Mouse (Mus musculus) kidney, postnatal 36 days (tissue): ENCODE results near the gene Slc5a11.
A peak's percentile ranks its signal among the peaks of the same experiment; 100 is the strongest.

Experiments used
- DNase-seq, 2 experiments: peaks; one replicate each; pipeline ENCODE4 v3.0.0; 2021 to 2022; ENCODE audit warnings: mixed read lengths in 2 of 2

The Slc5a11 gene

DNA sequence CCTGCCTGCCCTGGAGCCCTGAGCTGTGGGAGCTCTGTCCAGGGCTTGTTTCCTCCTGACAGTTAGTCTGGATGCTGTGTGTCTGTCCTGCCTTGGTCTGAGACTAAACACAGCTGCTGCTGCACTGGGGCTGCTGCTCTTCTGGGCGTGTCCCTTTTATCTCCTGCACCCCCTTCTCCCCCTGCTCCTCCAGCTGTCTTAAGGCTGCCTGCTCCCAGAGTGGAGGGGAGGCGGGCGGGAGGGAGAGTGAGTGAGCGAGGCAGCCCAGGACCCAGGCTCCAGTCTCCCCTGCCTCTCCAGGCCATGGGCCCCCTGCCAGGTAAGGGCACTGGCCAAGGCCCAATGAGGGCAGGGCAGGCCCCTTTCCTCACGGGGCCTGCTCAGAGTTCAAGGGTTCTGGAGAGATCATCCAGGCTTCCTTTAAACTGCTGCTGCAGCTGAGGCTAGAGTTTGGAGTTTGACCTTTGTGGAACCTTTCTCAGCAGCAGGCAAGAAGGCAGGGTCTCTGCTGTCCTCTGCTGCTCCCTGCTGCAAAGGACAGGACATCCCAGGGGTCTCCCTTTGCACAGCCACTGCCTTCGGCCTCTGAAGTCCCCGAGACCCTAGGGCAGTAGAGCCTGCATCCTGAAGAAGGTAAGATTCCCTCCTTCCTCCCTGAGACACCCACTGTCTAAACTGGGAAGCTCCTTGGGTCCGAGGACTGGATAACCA lies at the start of gene Slc5a11:
Slc5a11 (plus strand) TSS at position 416 of the 711 bp plus-strand sequence.
- peak; percentile 88 to 91 for DNase-seq

DNA sequence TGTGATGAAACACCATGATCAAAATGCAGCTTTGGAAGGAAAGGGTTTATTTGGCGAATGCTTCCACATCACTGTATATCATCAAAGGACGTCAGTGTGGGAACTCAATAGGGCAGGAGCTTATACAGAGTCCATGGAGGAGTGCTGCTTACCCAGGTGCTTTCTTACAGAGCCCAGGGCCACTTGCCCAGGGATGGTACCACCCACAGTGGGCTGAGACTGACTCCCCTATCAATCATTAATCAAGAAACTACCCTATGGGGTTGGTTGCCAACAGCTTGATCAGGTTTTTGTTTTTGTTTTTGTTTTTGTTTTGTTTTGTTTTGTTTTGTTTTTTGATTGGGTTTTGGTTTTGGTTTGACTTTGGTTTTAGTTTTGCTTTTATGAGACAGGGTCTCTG lies 47.1 kb upstream of the Slc5a11 start:
- DNase-seq: peak; percentile 23

DNA sequence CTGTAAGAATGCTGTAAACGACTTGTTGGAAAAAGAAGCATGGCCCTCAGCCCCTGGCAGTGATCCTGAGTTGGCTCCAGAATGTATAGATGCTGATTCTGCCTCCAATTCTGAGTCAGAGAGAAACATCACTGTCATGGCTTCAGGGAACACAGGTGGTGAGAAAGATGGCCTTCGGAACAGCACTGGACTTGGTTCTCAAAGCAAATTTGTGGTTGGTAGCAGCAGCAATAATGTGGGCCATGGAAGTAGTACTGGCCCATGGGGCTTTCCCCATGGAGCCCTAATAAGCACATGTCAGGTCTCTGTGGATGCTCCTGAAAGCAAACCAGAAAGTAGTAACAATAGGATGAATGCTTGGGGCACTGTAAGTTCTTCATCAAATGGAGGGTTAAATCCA lies 45.0 kb upstream of the Slc5a11 start:
- no peak for DNase-seq

DNA sequence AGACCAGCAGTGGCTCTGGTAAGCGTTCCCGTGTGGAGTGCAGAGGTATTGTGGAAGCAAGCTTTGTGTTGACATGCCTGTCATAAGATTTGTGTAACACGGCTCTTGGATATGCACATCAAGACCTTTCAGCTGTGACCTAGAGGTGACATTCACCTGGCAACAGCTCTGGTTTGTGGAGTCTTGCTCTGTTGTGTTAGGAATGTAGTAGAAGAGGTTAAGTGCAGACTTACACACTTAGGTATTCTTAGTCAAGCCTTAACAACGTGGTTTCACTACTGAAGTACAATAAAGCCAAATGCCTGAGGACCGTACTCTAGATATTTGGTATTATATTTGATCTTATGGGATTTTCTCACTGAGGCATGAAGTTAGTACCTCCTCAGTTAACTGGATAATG lies 42.5 kb upstream of the Slc5a11 start:
- no peak for DNase-seq

DNA sequence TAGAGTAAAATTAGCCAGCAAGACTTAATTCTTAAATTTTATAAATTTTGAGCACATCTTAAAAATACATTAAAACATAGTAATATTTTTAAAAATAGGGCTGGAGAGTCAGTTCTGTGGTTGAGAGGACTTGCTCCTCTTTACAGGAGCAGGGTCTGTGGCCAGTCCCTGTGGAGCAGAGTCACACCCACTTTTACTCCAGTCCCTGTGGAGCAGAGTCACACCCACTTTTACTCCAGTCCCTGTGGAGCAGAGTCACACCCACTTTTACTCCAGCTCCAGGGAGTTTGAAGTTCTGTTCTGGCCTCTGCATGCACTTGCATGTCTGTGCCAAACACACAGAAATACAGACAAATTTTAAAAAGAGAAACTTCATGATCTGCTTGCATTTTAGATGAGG lies 37.4 kb upstream of the Slc5a11 start:
- DNase-seq: no peak

DNA sequence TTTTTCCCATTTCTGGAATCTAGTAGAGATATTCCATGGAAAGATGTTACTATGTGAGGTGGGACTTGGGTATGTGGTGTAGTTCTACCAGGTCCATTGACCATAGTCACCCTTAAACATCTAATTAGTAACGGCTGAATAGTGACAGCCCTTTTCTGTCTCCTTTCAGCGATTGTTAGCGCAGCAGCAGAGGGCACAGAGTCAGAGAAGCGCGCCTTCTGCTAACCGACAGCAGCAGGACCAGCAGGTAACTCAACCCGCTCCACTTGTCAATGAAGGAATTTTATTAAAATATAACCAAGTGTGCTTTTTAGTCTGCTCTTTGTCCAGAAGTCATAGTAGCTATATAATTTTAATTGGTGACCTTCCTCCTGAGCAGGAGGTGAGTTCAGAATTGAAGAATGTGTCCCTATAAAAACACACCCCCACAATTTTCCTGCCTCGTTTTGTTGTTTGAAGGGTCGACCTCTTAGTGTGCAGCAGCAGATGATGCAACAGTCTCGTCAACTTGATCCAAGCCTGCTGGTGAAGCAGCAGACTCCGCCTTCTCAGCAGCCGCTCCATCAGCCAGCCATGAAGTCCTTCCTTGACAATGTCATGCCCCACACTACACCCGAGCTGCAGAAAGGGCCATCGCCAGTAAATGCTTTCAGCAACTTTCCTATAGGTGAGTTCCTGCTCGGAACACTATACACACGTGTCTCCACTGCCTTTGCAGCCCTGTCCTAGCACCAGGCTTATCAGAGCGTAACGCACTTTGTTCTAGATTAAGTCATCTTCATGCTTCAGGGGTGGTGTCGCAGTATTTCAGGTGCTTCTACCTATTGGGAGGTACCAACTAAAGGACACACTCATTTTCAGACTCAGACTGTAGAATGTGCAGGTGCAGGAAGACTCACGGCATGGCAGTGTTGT lies 32.5 kb upstream of the Slc5a11 start:
- peak; percentile 52 to 63 for DNase-seq

DNA sequence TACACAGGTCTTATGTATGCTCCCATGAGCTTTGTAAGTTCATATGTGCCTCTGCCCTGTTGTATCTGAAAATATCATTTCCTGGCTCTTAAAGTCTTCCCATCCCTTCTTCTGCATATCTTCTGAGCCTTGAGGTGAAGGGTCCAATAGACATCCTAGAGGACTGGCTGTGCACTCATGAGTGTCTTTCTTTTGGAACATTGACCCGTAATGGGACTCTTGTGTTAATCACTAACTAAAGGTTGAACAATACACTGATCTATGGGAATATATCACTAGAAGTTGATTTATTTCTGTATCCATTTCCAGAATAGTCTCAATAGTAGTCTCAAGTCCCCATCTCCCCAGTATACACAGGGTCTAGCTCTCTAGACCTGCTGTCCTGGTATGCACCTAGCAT lies 29.7 kb upstream of the Slc5a11 start:
- DNase-seq: peak in 1 of 2 experiments; percentile 78

DNA sequence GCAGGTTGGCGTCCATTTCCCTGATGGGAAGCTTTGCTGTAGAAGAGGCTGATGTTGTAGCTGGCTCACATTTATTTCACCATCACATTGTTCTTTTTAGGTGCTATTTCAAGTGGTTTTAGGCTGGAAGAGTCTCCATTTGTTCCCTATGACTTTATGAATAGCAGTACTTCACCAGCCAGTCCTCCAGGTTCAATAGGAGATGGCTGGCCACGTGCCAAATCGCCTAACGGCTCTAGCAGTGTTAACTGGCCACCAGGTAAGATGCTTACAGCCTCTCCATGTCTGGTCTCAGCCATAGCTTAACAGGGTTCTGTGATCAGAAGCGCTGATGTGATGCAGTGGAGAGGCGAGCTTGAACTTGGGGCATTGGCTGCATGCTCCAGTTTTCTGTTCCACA lies 28.1 kb upstream of the Slc5a11 start:
- DNase-seq: peak in 1 of 2 experiments; percentile 53

DNA sequence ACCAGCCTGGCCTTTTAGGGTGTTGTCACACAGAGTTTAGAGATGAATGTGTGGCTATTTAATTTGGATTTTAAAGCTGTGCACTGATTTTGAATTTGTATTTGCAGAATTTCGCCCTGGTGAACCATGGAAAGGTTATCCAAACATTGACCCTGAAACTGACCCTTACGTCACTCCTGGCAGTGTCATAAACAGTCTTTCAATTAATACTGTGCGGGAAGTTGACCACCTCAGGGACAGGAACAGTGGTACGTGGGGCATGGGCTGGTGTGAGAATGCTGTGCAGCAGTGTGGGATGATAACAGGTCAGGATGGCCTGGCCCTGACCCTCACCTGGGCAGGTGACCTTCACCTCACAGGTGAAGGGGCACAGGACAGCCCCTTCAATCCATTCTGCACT lies 27.3 kb upstream of the Slc5a11 start:
- no peak for DNase-seq

DNA sequence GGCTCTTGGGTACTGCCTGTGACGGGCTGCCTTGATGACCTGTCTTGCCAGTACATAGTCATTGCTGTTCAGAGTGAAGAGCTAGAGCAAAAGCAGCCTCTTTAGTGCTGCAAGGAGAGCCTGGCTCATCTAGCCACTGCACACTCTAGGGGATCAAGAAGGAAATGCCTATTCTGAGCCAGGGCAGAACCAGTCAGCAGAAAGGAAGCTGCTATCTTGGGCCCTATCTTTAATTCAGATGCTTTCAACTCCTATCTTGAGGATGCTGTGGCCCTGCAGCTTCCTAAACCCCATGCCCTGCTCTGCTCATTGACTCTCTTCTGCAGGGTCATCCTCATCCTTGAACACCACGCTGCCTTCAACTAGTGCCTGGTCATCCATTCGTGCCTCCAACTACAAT lies 26.1 kb upstream of the Slc5a11 start:
- DNase-seq: no peak

DNA sequence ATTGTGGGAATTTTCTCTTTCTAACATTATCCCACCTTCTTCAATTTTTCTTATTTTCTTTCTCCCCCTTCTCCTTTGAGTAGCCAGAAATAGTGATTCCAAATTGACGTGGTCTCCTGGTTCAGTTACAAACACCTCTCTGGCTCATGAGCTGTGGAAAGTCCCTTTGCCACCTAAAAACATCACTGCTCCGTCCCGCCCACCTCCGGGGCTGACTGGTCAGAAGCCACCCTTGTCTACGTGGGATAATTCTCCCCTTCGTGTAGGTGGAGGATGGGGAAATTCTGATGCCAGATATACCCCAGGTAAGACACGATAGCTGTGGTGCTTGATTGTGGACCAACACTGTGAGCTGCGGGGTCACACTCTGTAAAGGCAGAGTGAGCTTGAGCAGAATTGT lies 24.8 kb upstream of the Slc5a11 start:
- no peak for DNase-seq

DNA sequence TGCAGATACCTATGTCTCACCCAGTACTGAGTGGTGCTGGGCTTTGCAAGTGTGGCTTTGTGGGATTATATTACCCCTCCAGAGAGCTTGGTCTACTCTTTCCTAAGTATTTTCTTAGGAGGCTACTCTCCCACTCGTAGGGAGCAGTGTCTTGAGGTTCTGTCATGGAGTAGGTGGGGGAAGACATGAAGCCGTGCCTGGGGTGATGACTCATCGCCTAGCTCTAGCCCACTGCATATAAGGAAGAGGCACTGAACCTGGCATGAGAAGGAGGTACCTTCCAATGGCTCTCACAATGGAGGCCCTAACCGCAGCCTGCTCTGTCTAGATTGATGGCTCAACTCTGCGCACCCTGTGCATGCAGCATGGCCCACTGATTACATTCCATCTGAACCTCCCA lies 22.8 kb upstream of the Slc5a11 start:
- DNase-seq: no peak

DNA sequence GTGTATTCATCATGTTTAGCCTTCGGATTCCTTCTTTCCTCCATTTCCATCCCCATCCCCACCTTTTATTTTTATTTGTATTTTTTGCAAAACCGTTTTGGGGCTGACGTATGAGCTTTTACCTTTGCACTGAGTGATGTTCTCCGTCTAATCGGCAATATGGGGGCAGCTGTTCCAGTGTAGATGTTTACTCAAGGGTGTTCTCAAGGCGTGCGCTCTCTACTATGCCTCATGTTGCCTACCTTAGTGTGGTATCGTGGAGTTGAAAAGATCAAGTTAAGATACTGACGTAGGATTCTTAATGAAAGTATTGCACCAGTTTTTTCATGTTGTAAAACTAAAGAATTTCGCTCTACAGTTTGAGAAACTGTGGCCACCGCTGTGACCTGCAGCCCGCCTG lies 21.4 kb upstream of the Slc5a11 start:
- DNase-seq: no peak

DNA sequence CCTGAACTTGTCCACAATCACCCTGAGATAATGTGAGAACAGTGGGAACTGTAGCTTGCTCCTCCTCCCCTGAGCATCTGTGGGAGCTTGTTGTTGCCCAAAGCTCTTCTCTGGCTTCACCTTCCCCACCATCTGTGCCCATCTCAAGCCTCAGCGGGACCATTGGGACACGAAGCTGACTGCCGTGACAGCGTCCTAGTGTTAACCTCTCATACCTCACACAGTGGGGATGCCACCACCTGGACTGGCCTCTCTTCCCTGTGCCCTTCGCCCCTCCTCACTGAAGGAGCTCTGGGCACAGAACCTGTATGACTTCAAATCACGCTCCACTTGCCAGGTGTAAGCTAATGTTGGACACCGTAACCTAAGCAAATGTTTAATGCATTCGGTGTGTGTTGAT lies 19.9 kb upstream of the Slc5a11 start:
- DNase-seq: no peak

DNA sequence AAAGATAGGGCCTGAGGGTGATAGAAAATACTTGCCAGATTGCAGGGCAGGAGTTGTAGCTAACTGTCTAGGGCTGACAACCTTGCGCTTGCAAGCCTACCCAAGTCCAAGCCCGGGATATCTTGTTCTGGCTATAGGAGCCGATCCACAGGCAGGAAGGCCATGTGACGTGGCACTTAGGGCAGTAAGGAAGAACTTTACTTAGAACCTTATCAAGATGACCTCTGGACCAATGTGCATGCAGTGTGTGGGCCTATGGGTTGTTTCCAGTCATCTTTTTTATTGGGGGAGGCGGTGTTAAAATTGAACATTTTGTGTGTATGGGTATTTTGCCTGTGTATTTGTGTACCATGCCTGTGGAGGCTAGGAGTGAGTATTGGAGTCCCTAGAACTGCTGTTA lies 18.1 kb upstream of the Slc5a11 start:
- DNase-seq: no peak

DNA sequence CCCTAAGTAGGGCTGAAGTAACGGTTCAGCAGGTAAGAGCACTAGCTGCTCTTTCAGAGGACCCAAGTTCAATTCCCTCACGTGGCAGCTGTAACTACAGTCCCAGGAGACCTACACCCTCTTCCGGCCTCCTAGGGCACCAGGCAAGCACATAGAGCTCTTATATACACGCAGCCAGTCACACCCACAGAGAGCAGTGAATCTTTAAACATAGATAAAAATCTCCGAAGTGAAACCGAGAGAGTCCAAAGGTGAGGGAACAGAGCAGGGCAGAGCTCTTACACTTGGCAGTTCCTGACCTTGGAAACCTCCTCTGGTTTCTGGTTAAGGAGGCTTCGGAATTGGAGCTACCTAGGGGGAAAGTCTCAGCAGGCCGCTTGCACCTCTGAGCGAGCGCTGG lies 15.9 kb upstream of the Slc5a11 start:
- peak; percentile 66 to 87 for DNase-seq

DNA sequence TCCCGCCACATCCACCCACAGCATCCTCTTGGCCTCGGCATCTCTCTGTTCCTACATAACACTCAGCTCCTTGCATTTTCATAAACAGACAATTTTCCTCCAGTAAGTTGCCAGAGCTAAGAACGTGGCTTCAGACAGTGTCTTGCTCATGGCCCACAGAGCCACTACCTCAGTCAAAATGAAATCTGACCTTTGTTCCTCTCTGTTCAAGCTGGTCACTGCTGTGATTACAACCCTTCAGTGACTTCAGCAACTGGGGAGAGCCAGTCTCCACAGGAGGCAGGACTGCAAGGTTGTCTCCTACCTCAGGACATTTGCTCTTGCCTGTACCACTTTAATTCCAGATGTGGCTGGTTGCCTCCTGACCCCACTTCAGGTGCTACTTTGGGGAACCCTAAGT lies 15.4 kb upstream of the Slc5a11 start:
- DNase-seq: peak; percentile 34 to 38

DNA sequence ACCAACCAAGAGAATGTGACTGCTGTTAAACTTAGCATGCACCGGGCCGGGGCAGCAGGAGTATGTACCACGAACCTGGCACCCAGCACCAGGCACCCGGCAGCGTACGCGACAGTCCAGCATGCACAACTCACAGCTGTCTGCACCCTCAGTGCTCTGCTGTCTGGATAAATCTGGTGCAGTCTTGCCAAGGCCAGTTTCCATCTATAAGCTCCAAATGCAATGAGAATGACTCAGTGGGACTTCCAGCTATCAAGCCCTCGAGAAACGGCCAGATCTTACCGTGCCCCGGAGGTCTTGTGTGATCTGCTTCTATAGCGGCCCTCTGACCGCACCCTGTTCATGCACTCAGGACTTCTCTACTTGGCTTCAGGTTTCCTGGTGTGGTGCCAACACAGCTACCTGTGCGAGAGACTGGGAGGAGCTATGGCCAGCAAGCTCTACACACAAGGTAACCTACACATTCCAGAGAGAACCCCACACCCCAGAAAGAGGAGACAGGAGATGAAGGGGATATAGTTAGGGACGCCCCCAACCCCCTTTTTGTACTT lies 14.8 kb upstream of the Slc5a11 start:
- peak in 1 of 2 experiments; percentile 51 for DNase-seq

DNA sequence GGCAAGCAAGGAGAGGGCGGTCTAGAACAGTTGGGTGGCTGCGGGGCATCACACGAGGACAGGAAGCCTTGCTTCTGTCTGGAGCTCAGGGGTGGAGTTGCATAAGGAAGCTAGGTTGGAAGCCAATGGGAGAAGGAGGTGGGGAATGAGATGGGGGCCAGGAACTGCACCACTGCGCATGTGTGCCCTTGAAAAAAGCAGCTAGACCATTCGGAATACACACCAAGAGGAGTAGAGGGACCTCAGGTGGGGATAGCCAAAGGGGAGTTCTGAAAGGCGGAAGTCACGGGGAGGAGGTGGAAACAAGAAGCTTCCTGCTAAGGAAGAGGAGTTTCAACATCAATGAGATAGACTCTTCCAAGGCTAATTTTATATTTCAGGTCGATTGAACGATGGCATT lies 13.9 kb upstream of the Slc5a11 start:
- no peak for DNase-seq

DNA sequence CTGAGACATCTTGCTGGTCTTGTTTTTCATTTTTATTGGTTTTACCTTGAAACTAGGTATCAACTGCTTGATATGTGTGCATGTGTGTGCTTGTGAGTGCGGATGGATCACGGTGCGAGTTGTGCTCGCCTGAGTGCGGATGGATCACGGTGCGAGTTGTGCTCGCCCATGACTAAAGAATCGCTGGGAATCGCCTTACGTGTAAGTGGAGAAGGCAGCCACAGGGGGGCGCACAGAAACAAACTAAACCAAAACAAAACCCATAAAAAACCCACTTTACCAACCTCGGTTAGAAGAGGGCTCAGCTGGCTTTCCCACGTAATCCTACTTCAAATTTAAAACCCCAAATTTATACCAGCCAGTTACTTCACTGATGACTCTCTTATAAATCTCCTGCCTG lies 9.3 kb upstream of the Slc5a11 start:
- peak; percentile 50 to 87 for DNase-seq

DNA sequence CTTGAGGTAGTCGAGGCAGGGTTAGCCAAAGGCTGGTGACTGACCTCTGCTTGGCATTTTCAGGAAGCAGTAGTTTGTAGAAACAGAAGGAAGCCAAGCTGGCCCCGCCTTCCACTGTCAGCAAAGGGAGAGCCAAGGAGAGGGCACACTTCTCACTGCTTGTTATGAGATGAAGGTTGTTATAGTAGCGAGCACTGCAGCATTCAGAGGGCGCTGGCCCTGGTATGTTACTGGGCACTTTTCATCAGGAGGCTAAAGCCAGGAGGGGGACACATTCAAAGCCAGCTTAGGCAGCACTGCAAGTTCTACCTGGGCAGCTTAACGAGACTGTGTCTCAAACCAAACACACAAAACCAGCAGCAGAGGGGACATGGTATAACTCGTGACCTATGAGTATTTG lies 7.0 kb upstream of the Slc5a11 start:
- no peak for DNase-seq

DNA sequence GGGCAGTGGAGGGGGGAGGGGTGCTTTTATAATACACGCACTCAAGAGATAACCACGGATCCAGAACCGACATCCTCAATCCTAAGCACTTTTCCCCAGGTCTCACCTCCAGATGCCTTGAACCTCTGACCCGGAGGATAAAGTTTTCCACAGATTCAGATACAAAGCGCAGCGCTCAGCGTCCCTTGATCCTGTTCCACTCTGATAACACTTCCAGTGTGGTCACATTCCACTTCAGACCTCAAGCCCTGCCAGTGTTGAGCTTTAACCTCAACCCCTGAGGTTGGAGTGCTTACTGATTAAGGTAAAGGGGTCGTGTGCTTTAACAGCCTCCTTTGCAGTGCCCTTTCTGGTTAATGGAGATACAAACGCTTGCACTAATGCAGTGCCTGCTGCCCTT lies 4.7 kb upstream of the Slc5a11 start:
- no peak for DNase-seq

DNA sequence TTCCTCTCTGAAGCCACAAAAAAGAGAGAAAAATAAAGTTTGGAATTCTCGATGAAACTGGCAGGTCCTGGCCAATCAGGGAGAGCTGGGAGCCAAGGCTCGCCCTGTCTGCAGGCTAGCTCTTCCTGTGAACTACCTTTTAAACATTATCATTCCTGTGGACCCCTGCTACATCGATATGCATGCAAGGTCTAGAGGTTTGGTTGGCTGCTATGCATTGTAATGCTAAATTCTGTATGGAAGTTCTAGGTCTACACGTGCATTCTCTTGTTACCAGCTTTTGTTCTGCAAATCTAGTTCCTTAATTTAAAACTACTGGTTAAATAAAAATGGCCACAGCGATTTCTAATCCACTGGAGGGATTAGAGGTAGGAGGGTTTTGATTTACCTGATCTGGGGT lies 3.1 kb upstream of the Slc5a11 start:
- no peak for DNase-seq

DNA sequence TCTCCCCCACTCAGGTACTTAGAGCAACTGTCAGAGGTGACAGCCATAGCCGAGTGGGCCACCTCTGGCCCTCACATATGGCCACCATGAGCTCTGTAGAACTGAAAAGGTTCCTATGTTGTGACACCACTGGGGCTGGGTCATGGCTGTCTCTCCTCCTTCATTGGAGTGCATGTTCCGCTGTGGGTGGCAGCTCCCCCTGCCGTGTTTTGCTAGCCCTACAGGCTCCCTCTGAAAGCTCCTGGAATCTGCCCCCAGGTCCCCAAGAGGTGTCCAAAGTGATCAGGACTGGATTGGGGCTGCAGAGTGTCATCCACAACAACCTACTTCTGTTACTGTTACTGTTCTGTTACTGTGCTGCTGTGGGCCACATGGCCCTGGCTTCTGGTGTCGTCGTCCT lies 2.3 kb upstream of the Slc5a11 start:
- no peak for DNase-seq
